Mouse (Mus musculus): ENCODE measurements around the gene H2-Q6. TPM values are rescaled to one million over a fixed set of nuclear protein-coding genes. Genes with fewer than 3 reads are reported as not detected.

Gene H2-Q6
- polyA plus RNA-seq, 1 experiment from 2014 or later: 0.48 TPM

Other genes starting within 250 kb of the H2-Q6 start
- 7.3 and 8.0 TPM in 2 replicates for gene Aif1, start 248.8 kb upstream of the H2-Q6 start, polyA plus RNA-seq (2015; fragmentation: Nextera tagmentation; extraction: Ambion mirVana)
- 11.3 and 12.4 TPM in 2 replicates for gene Lst1, start 236.4 kb upstream of the H2-Q6 start, polyA plus RNA-seq (2015; fragmentation: Nextera tagmentation; extraction: Ambion mirVana)
- 1.0 and 1.5 TPM in 2 replicates for gene Ltb, start 230.4 kb upstream of the H2-Q6 start, polyA plus RNA-seq (2015; fragmentation: Nextera tagmentation; extraction: Ambion mirVana)
- 0.09 and 0.24 TPM in 2 replicates for gene Tnf, start 222.8 kb upstream of the H2-Q6 start, polyA plus RNA-seq (2015; fragmentation: Nextera tagmentation; extraction: Ambion mirVana)
- gene Lta, start 219.5 kb upstream of the H2-Q6 start, polyA plus RNA-seq (2015; fragmentation: Nextera tagmentation; extraction: Ambion mirVana): 0.30 TPM in 1 of 2 replicates, not detected in the other
- gene Gm16181, start 204.0 kb upstream of the H2-Q6 start, polyA plus RNA-seq (2015; fragmentation: Nextera tagmentation; extraction: Ambion mirVana): 1.2 TPM in 1 of 2 replicates, not detected in the other
- 4.9 and 5.9 TPM in 2 replicates for gene Atp6v1g2, start 191.2 kb upstream of the H2-Q6 start, polyA plus RNA-seq (2015; fragmentation: Nextera tagmentation; extraction: Ambion mirVana)
- gene Nfkbil1, start 189.1 kb upstream of the H2-Q6 start, polyA plus RNA-seq (2015; fragmentation: Nextera tagmentation; extraction: Ambion mirVana): 10.0 and 11.0 TPM in 2 replicates
- 437 and 448 TPM in 2 replicates for gene Ddx39b, start 183.1 kb upstream of the H2-Q6 start, polyA plus RNA-seq (2015; fragmentation: Nextera tagmentation; extraction: Ambion mirVana)
- 141 and 161 TPM in 2 replicates for gene H2-D1, start 162.1 kb upstream of the H2-Q6 start, polyA plus RNA-seq (2015; fragmentation: Nextera tagmentation; extraction: Ambion mirVana)
- gene H2-Q1, start 104.4 kb upstream of the H2-Q6 start, polyA plus RNA-seq (2015; fragmentation: Nextera tagmentation; extraction: Ambion mirVana): 0.24 and 0.38 TPM in 2 replicates
- gene H2-Q2, start 82.6 kb upstream of the H2-Q6 start, polyA plus RNA-seq (2015; fragmentation: Nextera tagmentation; extraction: Ambion mirVana): 6.5 and 7.0 TPM in 2 replicates
- gene H2-Q4, start 45.2 kb upstream of the H2-Q6 start, polyA plus RNA-seq (2015; fragmentation: Nextera tagmentation; extraction: Ambion mirVana): 5.9 and 6.5 TPM in 2 replicates
- gene H2-Q7, start 14.3 kb downstream of the H2-Q6 start, polyA plus RNA-seq (2015; fragmentation: Nextera tagmentation; extraction: Ambion mirVana): 5.0 and 6.1 TPM in 2 replicates
- 1.3 and 7.4 TPM in 2 replicates for gene H2-Q10, start 45.2 kb downstream of the H2-Q6 start, polyA plus RNA-seq (2015; fragmentation: Nextera tagmentation; extraction: Ambion mirVana)
- gene Pou5f1, start 81.2 kb downstream of the H2-Q6 start, polyA plus RNA-seq (2015; fragmentation: Nextera tagmentation; extraction: Ambion mirVana): not detected in 2 replicates
- 91.9 and 96.7 TPM in 2 replicates for gene Tcf19, start 92.0 kb downstream of the H2-Q6 start, polyA plus RNA-seq (2015; fragmentation: Nextera tagmentation; extraction: Ambion mirVana)
- gene Cchcr1, start 92.2 kb downstream of the H2-Q6 start, polyA plus RNA-seq (2015; fragmentation: Nextera tagmentation; extraction: Ambion mirVana): 23.3 and 24.0 TPM in 2 replicates
- 0.69 and 0.79 TPM in 2 replicates for gene Psors1c2, start 108.4 kb downstream of the H2-Q6 start, polyA plus RNA-seq (2015; fragmentation: Nextera tagmentation; extraction: Ambion mirVana)
- 0.05 and 0.13 TPM in 2 replicates for gene Cdsn, start 127.3 kb downstream of the H2-Q6 start, polyA plus RNA-seq (2015; fragmentation: Nextera tagmentation; extraction: Ambion mirVana)
- 0.11 TPM in 1 of 2 replicates, not detected in the other for gene 2300002M23Rik, start 142.6 kb downstream of the H2-Q6 start, polyA plus RNA-seq (2015; fragmentation: Nextera tagmentation; extraction: Ambion mirVana)
- gene Sfta2, start 176.7 kb downstream of the H2-Q6 start, polyA plus RNA-seq (2015; fragmentation: Nextera tagmentation; extraction: Ambion mirVana): 193 and 232 TPM in 2 replicates
- 0.03 TPM in 1 of 2 replicates, not detected in the other for gene Gm9573, start 201.8 kb downstream of the H2-Q6 start, polyA plus RNA-seq (2015; fragmentation: Nextera tagmentation; extraction: Ambion mirVana)
- gene Mucl3, start 218.8 kb downstream of the H2-Q6 start, polyA plus RNA-seq (2015; fragmentation: Nextera tagmentation; extraction: Ambion mirVana): 1.7 and 1.9 TPM in 2 replicates
- gene Vars2, start 242.7 kb downstream of the H2-Q6 start, polyA plus RNA-seq (2015; fragmentation: Nextera tagmentation; extraction: Ambion mirVana): 22.8 and 25.4 TPM in 2 replicates
- gene Gtf2h4, start 248.9 kb downstream of the H2-Q6 start, polyA plus RNA-seq (2015; fragmentation: Nextera tagmentation; extraction: Ambion mirVana): 47.5 and 48.0 TPM in 2 replicates

Measured in lung, embryonic 16.5 days (tissue).